ENCODE assay signal across 13 mouse cellular contexts in the genomic region with DNA sequence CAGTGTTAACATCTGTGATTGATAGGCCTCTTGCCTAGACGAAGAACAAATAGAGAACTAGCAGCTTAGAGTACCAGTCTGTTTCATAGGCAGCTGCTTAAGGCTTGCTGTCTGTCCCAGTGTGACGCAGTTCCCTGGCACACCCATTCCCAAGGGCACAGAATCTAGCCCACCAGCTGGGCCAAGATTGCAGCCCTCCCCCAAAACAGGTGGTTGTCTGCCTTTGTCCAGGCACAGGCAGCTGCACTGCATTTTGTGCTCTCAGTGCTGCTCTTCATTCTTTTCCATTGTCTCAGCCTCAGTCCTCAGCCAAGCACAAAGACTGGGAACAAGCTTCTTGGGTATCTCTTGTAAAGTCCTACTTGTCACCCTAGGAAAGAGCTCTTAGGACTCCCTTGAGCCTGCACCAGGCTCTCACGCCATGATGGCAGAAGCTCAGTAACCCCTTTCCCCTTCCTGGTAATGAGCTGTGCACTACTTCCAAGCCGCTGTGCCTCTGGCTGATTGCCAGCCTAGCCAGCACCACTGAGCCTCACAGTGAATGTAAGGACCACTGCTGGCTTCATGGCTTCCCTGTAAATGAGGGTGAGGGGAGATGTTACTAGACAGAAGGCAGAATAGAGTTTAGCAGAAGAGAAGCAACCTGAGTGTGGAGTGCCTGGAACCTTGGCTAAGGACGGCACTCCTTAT. TPM values are rescaled to one million over a fixed set of nuclear protein-coding genes. Genes with fewer than 3 reads are reported as not detected.
A peak's percentile ranks its signal among the peaks of the same experiment; 100 is the strongest.
DNase-seq lines count a peak whose midpoint lies in the region; ATAC-seq and TF ChIP-seq lines count a peak whose summit lies in the region.
"Had no signal": no experiment of that assay in that cellular context is flagged by ENCODE, and none has a peak within 500 bp of the region (broad histone marks: within the 10 kb centered on the region; RNA-seq: fewer than 3 reads in every experiment).

No protein-coding gene starts in this region.

- no peak overlapping the region for H3K4me2 ChIP-seq in forebrain, embryonic 14.5 days (ENCODE audit: low read length)
- H3K4me2 ChIP-seq: heart, embryonic 11.5 days had no signal

- WGBS in forebrain, embryonic 14.5 days, result 36% methylated on average over 5 of the region's 5 CpGs
- WGBS in midbrain, embryonic 10.5 days, result 83% methylated on average over 5 of the region's 5 CpGs

- no peak for TF ChIP-seq CTCF in gastrocnemius, adult 2 months (IDR thresholded peaks at IDR 0.05)

- H3K9me3 ChIP-seq in forebrain, embryonic 14.5 days (replicated peaks; ENCODE audit: control insufficient read depth, low read length), result no peaks in the 10 kb centered on the region
- no peaks in the 10 kb centered on the region for H3K9me3 ChIP-seq in midbrain, embryonic 10.5 days (replicated peaks)

- no peak overlapping the region for H3K9ac ChIP-seq in forebrain, embryonic 14.5 days (ENCODE audit: low read length)

- no peak overlapping the region for H3K27ac ChIP-seq in gastrocnemius, adult 2 months
- H3K27ac ChIP-seq in forebrain, embryonic 14.5 days (ENCODE audit: low read depth, low read length), result peak overlapping the region; percentile 79
- H3K27ac ChIP-seq in midbrain, embryonic 10.5 days (replicated peaks), result peak overlapping the region; percentile 72; the same call in 1 of the 2 replicates

- DNase-seq in gastrocnemius, postnatal 14 days, result peak; percentile 52
- no peak for DNase-seq in gastrocnemius, adult 2 months
- DNase-seq in Muller cell, postnatal 12 days (ENCODE audit: inconsistent ontology term), result peak; percentile 40
- peak; percentile 81 for DNase-seq in forebrain, embryonic 14.5 days (ENCODE audit: low spot score)
- DNase-seq in midbrain, embryonic 10.5 days (ENCODE audit: low spot score), result no peak
- no peak for DNase-seq in urinary bladder, adult 2 months (ENCODE audit: low spot score)
- DNase-seq in spleen, postnatal 36 days (ENCODE audit: low spot score in 2 of 2), result no peak
- DNase-seq: kidney, adult 18-20 months; lung, postnatal 36 days; thymus, postnatal 25 days had no signal

- H3K4me1 ChIP-seq in forebrain, embryonic 14.5 days (ENCODE audit: control insufficient read depth, insufficient read depth, low read length), result peaks cover 13% of the 10 kb centered on the region; the same call in 1 of the 2 replicates
- H3K4me1 ChIP-seq in midbrain, embryonic 10.5 days, result peaks cover 8% of the 10 kb centered on the region; the same call in 1 of the 2 replicates

- H3K36me3 ChIP-seq in forebrain, embryonic 14.5 days (ENCODE audit: control insufficient read depth, insufficient read depth, low read length), result peaks cover 29% of the 10 kb centered on the region
- peaks cover 75% of the 10 kb centered on the region for H3K36me3 ChIP-seq in midbrain, embryonic 10.5 days

- H3K4me3 ChIP-seq in gastrocnemius, adult 2 months, result no peak overlapping the region
- H3K4me3 ChIP-seq in forebrain, embryonic 14.5 days (ENCODE audit: low read depth, low read length), result no peak overlapping the region
- no peak overlapping the region for H3K4me3 ChIP-seq in midbrain, embryonic 10.5 days

- no peaks in the 10 kb centered on the region for H3K27me3 ChIP-seq in forebrain, embryonic 14.5 days (replicated peaks; ENCODE audit: control insufficient read depth, insufficient read depth, low read length)
- H3K27me3 ChIP-seq in midbrain, embryonic 10.5 days (ENCODE audit: low read depth, poor library complexity, severe bottlenecking), result no peaks in the 10 kb centered on the region

- ATAC-seq in forebrain, embryonic 14.5 days, result peak; percentile 94
- ATAC-seq in megakaryocyte, adult 5-6 weeks (ENCODE audit: poor library complexity, severe bottlenecking), result no peak

- intact Hi-C loops in gastrocnemius, postnatal 14 days (cut with DNase I; ENCODE audit: low total_unique reads), result no loop called here
- intact Hi-C loops in gastrocnemius, adult 2 months (cut with DNase I), result no loop called here

RNA-seq across cellular contexts. Expression of gene Chrm4, which starts 22.3 kb away (rescaled TPM):
- total RNA-seq in gastrocnemius, postnatal 14 days (2021), result not detected
- total RNA-seq in gastrocnemius, adult 2 months (2021), result not detected
- polyA plus RNA-seq in forebrain, embryonic 14.5 days (2014; fragmentation: Nextera tagmentation; extraction: Ambion mirVana), result 0.83 and 1.2 TPM in 2 replicates
- polyA plus RNA-seq in midbrain, embryonic 10.5 days (2016; fragmentation: Nextera tagmentation; extraction: Ambion mirVana), result 0.81 and 1.0 TPM in 2 replicates
- total RNA-seq in megakaryocyte, adult 5-6 weeks (2015), result not detected in 2 replicates
- total RNA-seq in megakaryocyte, adult 5-6 weeks (2017), result not detected in 2 replicates
- 0.06 and 0.11 TPM in 2 replicates for polyA plus RNA-seq in urinary bladder, adult 2 months (2012; rRNA removed)
- polyA plus RNA-seq: heart, embryonic 11.5 days had no signal

RNA-seq across cellular contexts. Expression of gene Mdk, which starts 27.3 kb away (rescaled TPM):
- 10 to 100 TPM; 12.1 to 20.7 TPM for total RNA-seq in gastrocnemius, postnatal 14 days (2021)
- total RNA-seq in gastrocnemius, adult 2 months (2021), result under 1 TPM; 0.51 to 0.92 TPM
- 349 and 462 TPM in 2 replicates for polyA plus RNA-seq in forebrain, embryonic 14.5 days (2014; fragmentation: Nextera tagmentation; extraction: Ambion mirVana)
- polyA plus RNA-seq in midbrain, embryonic 10.5 days (2016; fragmentation: Nextera tagmentation; extraction: Ambion mirVana), result 1,290 and 1,659 TPM in 2 replicates
- total RNA-seq in megakaryocyte, adult 5-6 weeks (2015), result 1.3 and 2.2 TPM in 2 replicates
- total RNA-seq in megakaryocyte, adult 5-6 weeks (2017), result not detected in 2 replicates
- 34.7 and 37.5 TPM in 2 replicates for polyA plus RNA-seq in urinary bladder, adult 2 months (2012; rRNA removed)

RNA-seq across cellular contexts. Expression of gene Gm9821, which starts 40.7 kb away (rescaled TPM):
- not detected for total RNA-seq in gastrocnemius, postnatal 14 days (2021)
- not detected for total RNA-seq in gastrocnemius, adult 2 months (2021)
- 0.20 and 0.30 TPM in 2 replicates for polyA plus RNA-seq in forebrain, embryonic 14.5 days (2014; fragmentation: Nextera tagmentation; extraction: Ambion mirVana)
- polyA plus RNA-seq in midbrain, embryonic 10.5 days (2016; fragmentation: Nextera tagmentation; extraction: Ambion mirVana), result 0.12 and 0.19 TPM in 2 replicates
- not detected in 2 replicates for total RNA-seq in megakaryocyte, adult 5-6 weeks (2015)
- total RNA-seq in megakaryocyte, adult 5-6 weeks (2017), result 0.69 TPM in 1 of 2 replicates, not detected in the other
- polyA plus RNA-seq in urinary bladder, adult 2 months (2012; rRNA removed), result 0.03 TPM in 1 of 2 replicates, not detected in the other
- total RNA-seq: left cerebral cortex, postnatal 10 days had no signal

Comparison
In these comparisons a context has a peak if more than half of its experiments do, and no peak if none do; other contexts are left out.
1. DNase-seq: peak in gastrocnemius, postnatal 14 days (single experiment), Muller cell, postnatal 12 days (single experiment) and forebrain, embryonic 14.5 days (single experiment); none in gastrocnemius, adult 2 months (single experiment), midbrain, embryonic 10.5 days (single experiment), urinary bladder, adult 2 months (single experiment) and spleen, postnatal 36 days (0 of 2).
2. RNA of gene Mdk, which starts 27.3 kb away (total RNA-seq): 12.1 to 20.7 TPM in gastrocnemius, postnatal 14 days; 1.3 to 2.2 TPM in megakaryocyte, adult 5-6 weeks and 0.51 to 0.92 TPM in gastrocnemius, adult 2 months; every median in the first group is over 4 times any median in the second.